Mouse (Mus musculus): Measurements from ENCODE around the gene Taok2. TPM values are rescaled to one million over a fixed set of nuclear protein-coding genes. Genes with fewer than 3 reads are reported as not detected.

The Taok2 gene
- polyA plus RNA-seq, 1 experiment = 182 TPM

- TF ChIP-seq POLR2A (IDR thresholded peaks at IDR 0.05; ENCODE audit: control insufficient read depth, extremely low read depth, insufficient read depth, low read length, poor library complexity) (no peak), CTCF (IDR thresholded peaks at IDR 0.05; ENCODE audit: borderline replicate concordance, control insufficient read depth, extremely low read depth, insufficient read depth, low read length, poor library complexity) (no peak)
- peaks cover 6% of the 10 kb centered on the region; the same call in 1 of the 2 replicates for H3K27me3 ChIP-seq (ENCODE audit: control insufficient read depth, insufficient read depth, low read length)
- no peak overlapping the region for H3K27ac ChIP-seq (ENCODE audit: control insufficient read depth, insufficient read depth, low read length)
- H3K4me1 ChIP-seq (replicated peaks; ENCODE audit: control insufficient read depth, insufficient read depth, low read length) = peaks cover 9% of the 10 kb centered on the region
- H3K4me3 ChIP-seq (ENCODE audit: control insufficient read depth, insufficient read depth, low read length) = no peak overlapping the region
- no peak for DNase-seq
- peaks cover 37% of the 10 kb centered on the region for H3K36me3 ChIP-seq (ENCODE audit: control insufficient read depth, insufficient read depth, low read length)
- WGBS = 95% methylated on average over 5 of the region's 5 CpGs
These were observed 31.0 kb downstream of the Taok2 start for GRCm38 (mm10) chr7:126853454-126853853.

DNA sequence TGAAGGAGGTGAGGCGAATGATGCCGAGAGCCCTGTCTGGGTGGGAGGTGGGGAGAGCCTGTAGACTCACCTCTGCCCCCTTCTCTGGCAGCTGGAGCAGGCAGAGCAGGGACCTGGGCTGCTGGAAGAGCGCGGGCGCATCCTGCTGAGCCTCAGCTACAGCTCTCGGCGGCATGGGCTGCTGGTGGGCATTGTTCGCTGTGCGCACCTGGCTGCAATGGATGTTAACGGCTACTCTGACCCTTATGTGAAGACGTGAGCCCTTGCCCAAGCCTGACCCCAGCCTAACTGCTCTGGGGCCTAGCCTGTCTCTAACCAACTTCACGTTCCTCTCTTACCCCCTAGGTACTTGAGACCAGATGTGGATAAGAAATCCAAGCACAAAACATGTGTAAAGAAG lies 33.3 kb downstream of the Taok2 start:
- 86% methylated on average over 12 of the region's 12 CpGs for WGBS
- no peak for DNase-seq
- no peak overlapping the region for H3K27ac ChIP-seq (ENCODE audit: control insufficient read depth, insufficient read depth, low read length)
- peaks cover 21% of the 10 kb centered on the region; the same call in 1 of the 2 replicates for H3K27me3 ChIP-seq (ENCODE audit: control insufficient read depth, insufficient read depth, low read length)
- no peak overlapping the region for H3K4me3 ChIP-seq (ENCODE audit: control insufficient read depth, insufficient read depth, low read length)
- H3K36me3 ChIP-seq (ENCODE audit: control insufficient read depth, insufficient read depth, low read length) = peaks cover 33% of the 10 kb centered on the region
- H3K4me1 ChIP-seq (replicated peaks; ENCODE audit: control insufficient read depth, insufficient read depth, low read length) = peaks cover 6% of the 10 kb centered on the region
- no peak for TF ChIP-seq CTCF (IDR thresholded peaks at IDR 0.05; ENCODE audit: borderline replicate concordance, control insufficient read depth, extremely low read depth, insufficient read depth, low read length, poor library complexity)
- no peak for TF ChIP-seq POLR2A (IDR thresholded peaks at IDR 0.05; ENCODE audit: control insufficient read depth, extremely low read depth, insufficient read depth, low read length, poor library complexity)

DNA sequence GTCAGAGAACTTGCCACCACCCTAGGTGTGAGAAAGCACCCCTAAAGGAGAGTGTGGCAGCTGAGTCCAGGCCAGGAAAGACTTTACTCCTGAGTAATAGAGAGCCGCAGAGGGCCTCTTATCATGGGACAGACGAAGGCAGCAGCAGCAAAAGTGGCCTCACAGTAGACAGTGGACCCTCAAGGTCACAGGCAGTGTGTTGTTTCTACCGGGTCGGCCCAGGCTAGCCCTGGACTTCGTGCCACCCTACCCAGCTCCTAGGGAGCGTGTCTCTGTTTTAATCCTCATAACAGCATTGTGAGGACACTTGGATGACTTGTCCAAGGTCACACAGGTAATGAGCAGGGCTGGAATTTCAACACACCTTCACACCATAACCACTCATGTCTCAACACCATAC lies 34.3 kb downstream of the Taok2 start:
- no peak for TF ChIP-seq CTCF (IDR thresholded peaks at IDR 0.05; ENCODE audit: borderline replicate concordance, control insufficient read depth, extremely low read depth, insufficient read depth, low read length, poor library complexity)
- TF ChIP-seq POLR2A (IDR thresholded peaks at IDR 0.05; ENCODE audit: control insufficient read depth, extremely low read depth, insufficient read depth, low read length, poor library complexity) = no peak
- peaks cover 21% of the 10 kb centered on the region; the same call in 1 of the 2 replicates for H3K27me3 ChIP-seq (ENCODE audit: control insufficient read depth, insufficient read depth, low read length)
- DNase-seq = no peak
- H3K36me3 ChIP-seq (ENCODE audit: control insufficient read depth, insufficient read depth, low read length) = peaks cover 23% of the 10 kb centered on the region
- H3K4me3 ChIP-seq (ENCODE audit: control insufficient read depth, insufficient read depth, low read length) = no peak overlapping the region
- WGBS = 87% methylated on average over 6 of the region's 6 CpGs
- H3K4me1 ChIP-seq (replicated peaks; ENCODE audit: control insufficient read depth, insufficient read depth, low read length) = peaks cover 6% of the 10 kb centered on the region
- no peak overlapping the region for H3K27ac ChIP-seq (ENCODE audit: control insufficient read depth, insufficient read depth, low read length)

DNA sequence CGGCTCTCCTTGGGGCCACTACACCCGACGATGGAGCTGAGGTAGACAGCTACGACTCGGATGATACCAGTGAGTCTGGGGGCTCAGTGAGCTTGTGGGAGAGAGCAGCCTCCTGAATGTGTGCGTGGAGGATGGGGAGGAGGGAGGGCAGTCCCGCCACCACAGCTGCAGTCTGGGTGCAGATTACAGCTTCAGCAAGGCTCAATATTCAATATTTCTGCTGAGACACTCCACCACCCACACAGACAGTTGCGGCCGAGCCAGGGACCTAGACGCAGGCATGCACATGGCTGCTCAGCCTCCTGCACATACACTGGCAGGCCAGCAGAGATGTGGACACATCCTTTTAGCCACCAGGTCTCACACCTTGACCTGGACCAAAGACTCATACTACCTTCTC lies 35.7 kb downstream of the Taok2 start:
- TF ChIP-seq CTCF (IDR thresholded peaks at IDR 0.05; ENCODE audit: borderline replicate concordance, control insufficient read depth, extremely low read depth, insufficient read depth, low read length, poor library complexity) = no peak
- no peak for TF ChIP-seq POLR2A (IDR thresholded peaks at IDR 0.05; ENCODE audit: control insufficient read depth, extremely low read depth, insufficient read depth, low read length, poor library complexity)
- no peak overlapping the region for H3K27ac ChIP-seq (ENCODE audit: control insufficient read depth, insufficient read depth, low read length)
- WGBS = 29% methylated on average over 10 of the region's 10 CpGs
- peaks cover 15% of the 10 kb centered on the region for H3K36me3 ChIP-seq (ENCODE audit: control insufficient read depth, insufficient read depth, low read length)
- DNase-seq = no peak
- no peak overlapping the region for H3K4me3 ChIP-seq (ENCODE audit: control insufficient read depth, insufficient read depth, low read length)
- H3K27me3 ChIP-seq (ENCODE audit: control insufficient read depth, insufficient read depth, low read length) = peaks cover 21% of the 10 kb centered on the region; the same call in 1 of the 2 replicates
- H3K4me1 ChIP-seq (replicated peaks; ENCODE audit: control insufficient read depth, insufficient read depth, low read length) = peaks cover 6% of the 10 kb centered on the region

DNA sequence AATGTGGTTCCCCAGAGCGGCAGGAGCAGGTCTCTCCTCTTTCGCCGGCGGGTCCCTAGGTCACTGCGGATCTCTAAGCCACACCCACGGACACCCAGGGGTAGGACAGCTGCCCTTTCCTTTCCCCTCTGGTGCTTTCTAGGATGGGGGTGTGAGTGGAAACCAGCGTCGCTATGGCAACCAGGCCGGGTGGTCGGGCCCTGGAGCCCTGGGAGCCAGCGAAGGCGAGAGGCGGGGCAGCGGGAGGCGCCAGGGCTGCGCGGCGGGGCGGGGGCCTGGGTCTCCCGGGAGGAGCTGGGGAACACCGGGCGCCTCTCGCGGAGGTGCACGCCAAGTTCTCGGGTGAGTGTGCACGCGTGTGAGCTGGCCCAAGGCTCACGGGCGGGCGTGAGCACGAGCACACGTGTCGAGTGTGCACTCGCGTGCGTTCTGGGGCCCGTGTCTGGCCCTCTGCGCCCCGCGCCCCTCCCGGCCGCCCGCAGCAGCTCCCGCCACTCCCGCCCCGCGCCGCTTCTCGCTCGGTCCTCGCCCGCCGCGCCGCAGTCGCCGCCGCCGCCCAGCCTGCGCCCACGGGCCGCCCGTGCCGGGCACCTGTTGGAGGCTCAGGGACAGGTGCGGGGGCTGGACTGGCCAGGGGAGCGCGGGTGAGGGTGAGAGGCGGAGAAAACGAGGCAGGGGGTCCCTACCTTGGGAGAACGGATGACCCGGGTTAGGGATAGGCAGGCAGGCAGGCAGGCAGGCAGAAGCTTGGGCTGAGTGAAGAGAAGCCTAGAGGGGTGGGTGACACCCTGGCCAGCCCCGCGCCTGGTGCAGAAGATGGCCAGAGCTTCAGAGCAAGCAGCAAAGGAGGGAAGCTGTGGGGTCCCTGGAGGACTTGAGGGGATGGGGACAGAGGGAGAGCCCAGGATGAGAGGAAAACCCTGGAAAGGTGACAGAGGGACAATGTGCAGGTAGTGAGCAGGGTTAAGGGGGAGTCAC lies 36.8 kb downstream of the Taok2 start:
- 3% methylated on average over 74 of the region's 74 CpGs for WGBS
- H3K4me1 ChIP-seq (replicated peaks; ENCODE audit: control insufficient read depth, insufficient read depth, low read length) = peaks cover 6% of the 10 kb centered on the region
- H3K36me3 ChIP-seq (ENCODE audit: control insufficient read depth, insufficient read depth, low read length) = peaks cover 11% of the 10 kb centered on the region
- no peak overlapping the region for H3K4me3 ChIP-seq (ENCODE audit: control insufficient read depth, insufficient read depth, low read length)
- DNase-seq = no peak
- no peak overlapping the region for H3K27ac ChIP-seq (ENCODE audit: control insufficient read depth, insufficient read depth, low read length)
- TF ChIP-seq POLR2A (IDR thresholded peaks at IDR 0.05; ENCODE audit: control insufficient read depth, extremely low read depth, insufficient read depth, low read length, poor library complexity) (no peak), CTCF (IDR thresholded peaks at IDR 0.05; ENCODE audit: borderline replicate concordance, control insufficient read depth, extremely low read depth, insufficient read depth, low read length, poor library complexity) (no peak)
- H3K27me3 ChIP-seq (ENCODE audit: control insufficient read depth, insufficient read depth, low read length) = peaks cover 22% of the 10 kb centered on the region; the same call in 1 of the 2 replicates

DNA sequence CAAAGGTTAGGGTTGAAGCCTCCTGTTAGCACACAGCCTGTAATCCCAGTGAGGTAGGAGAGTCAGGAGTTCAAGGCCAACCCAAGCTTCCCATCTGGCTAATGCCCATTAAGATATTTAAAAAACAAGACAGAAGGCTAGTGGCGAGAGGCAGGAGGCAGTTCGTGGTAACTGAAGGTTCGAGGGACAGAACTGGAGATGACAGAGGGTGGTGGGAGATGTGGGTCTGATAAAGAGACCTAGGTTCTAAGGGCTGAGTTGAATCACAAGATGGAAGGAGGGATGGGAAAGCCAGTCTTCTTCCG lies 37.4 kb downstream of the Taok2 start, which contains the start of gene Doc2a:
Gene Doc2a, plus strand, starts transcription at position 301 of the 305 bp plus-strand sequence.
- H3K36me3 ChIP-seq (ENCODE audit: control insufficient read depth, insufficient read depth, low read length) = peaks cover 5% of the 10 kb centered on the region; the same call in 1 of the 2 replicates
- peaks cover 22% of the 10 kb centered on the region; the same call in 1 of the 2 replicates for H3K27me3 ChIP-seq (ENCODE audit: control insufficient read depth, insufficient read depth, low read length)
- H3K4me3 ChIP-seq (ENCODE audit: control insufficient read depth, insufficient read depth, low read length) = no peak within 1 kb of the TSS
- no peak within 1 kb of the TSS for H3K27ac ChIP-seq (ENCODE audit: control insufficient read depth, insufficient read depth, low read length)
- WGBS = 46% methylated on average over 4 of the region's 4 CpGs
- DNase-seq = no peak
- H3K4me1 ChIP-seq (replicated peaks; ENCODE audit: control insufficient read depth, insufficient read depth, low read length) = peaks cover 6% of the 10 kb centered on the region
- TF ChIP-seq POLR2A (IDR thresholded peaks at IDR 0.05; ENCODE audit: control insufficient read depth, extremely low read depth, insufficient read depth, low read length, poor library complexity) = no peak
- TF ChIP-seq CTCF (IDR thresholded peaks at IDR 0.05; ENCODE audit: borderline replicate concordance, control insufficient read depth, extremely low read depth, insufficient read depth, low read length, poor library complexity) = no peak
